Mouse (Mus musculus): ENCODE data around the gene Sept9. TPM values are rescaled to one million over a fixed set of nuclear protein-coding genes. Genes with fewer than 3 reads are reported as not detected.

Gene Sept9
- polyA plus RNA-seq, 1 experiment from 2014 or later = 52.5 TPM

DNA sequence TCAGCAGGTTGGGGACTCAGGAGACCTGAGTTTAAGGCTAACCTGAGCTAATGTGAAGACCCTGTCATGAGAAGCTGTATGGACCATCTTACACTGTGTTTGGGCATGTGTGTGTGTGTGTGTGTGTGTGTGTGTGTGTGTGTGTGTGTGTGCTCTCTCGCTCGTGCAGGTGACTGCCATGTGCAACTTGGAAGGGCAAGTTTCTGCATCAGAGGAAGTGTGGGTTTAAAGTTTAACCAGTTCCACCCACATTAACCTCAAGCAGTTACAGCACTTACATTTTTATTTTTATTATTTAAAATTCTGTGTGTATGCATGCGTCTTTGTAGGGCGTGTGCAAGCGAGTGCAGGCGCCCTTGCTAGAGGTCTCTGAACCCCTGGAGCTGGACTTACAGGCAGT lies 100.3 kb downstream of the Sept9 start:
- Histone ChIP-seq H3K9ac (replicated peaks; ENCODE audit: low read depth) (no peak overlapping the region), H3K4me2 (replicated peaks; ENCODE audit: low read depth, low read length) (no peak overlapping the region), H3K27me3 (replicated peaks; ENCODE audit: insufficient read depth, low read length) (no peaks in the 10 kb centered on the region), H3K36me3 (ENCODE audit: insufficient read depth, low read length) (no peaks in the 10 kb centered on the region), H3K9me3 (ENCODE audit: low read length) (no peaks in the 10 kb centered on the region), H3K4me1 (ENCODE audit: insufficient read depth, low read depth, low read length) (no peaks in the 10 kb centered on the region), H3K4me3 (ENCODE audit: low read depth, low read length) (no peak overlapping the region), H3K27ac (ENCODE audit: low read length) (no peak overlapping the region)
- DNase-seq (ENCODE audit: low spot score) = no peak
- WGBS = 73% methylated on average over 6 of the region's 6 CpGs
- no peak for ATAC-seq
- TF ChIP-seq EP300 (IDR thresholded peaks at IDR 0.05) = no peak
- no peak for TF ChIP-seq CTCF (IDR thresholded peaks at IDR 0.05)

GRCm38 (mm10) chr11:117300809-117301208 lies 101.3 kb downstream of the Sept9 start:
- 92% methylated on average over 4 of the region's 4 CpGs for WGBS
- Histone ChIP-seq H3K9ac (replicated peaks; ENCODE audit: low read depth) (no peak overlapping the region), H3K4me2 (replicated peaks; ENCODE audit: low read depth, low read length) (no peak overlapping the region), H3K4me1 (ENCODE audit: insufficient read depth, low read depth, low read length) (no peaks in the 10 kb centered on the region), H3K4me3 (ENCODE audit: low read depth, low read length) (no peak overlapping the region), H3K36me3 (ENCODE audit: insufficient read depth, low read length) (no peaks in the 10 kb centered on the region), H3K27ac (ENCODE audit: low read length) (no peak overlapping the region), H3K27me3 (replicated peaks; ENCODE audit: insufficient read depth, low read length) (no peaks in the 10 kb centered on the region), H3K9me3 (ENCODE audit: low read length) (no peaks in the 10 kb centered on the region)
- TF ChIP-seq EP300 (IDR thresholded peaks at IDR 0.05) = no peak
- TF ChIP-seq CTCF (IDR thresholded peaks at IDR 0.05) = peak; percentile 62
- ATAC-seq (no peak), DNase-seq (ENCODE audit: low spot score) (no peak)

GRCm38 (mm10) chr11:117301716-117302115 lies 102.3 kb downstream of the Sept9 start:
- TF ChIP-seq EP300 (IDR thresholded peaks at IDR 0.05) (no peak), CTCF (IDR thresholded peaks at IDR 0.05) (no peak)
- no peaks in the 10 kb centered on the region for H3K4me1 ChIP-seq (ENCODE audit: insufficient read depth, low read depth, low read length)
- H3K9me3 ChIP-seq (ENCODE audit: low read length) = no peaks in the 10 kb centered on the region
- H3K4me2 ChIP-seq (replicated peaks; ENCODE audit: low read depth, low read length) = no peak overlapping the region
- DNase-seq (ENCODE audit: low spot score) = no peak
- no peak overlapping the region for H3K9ac ChIP-seq (replicated peaks; ENCODE audit: low read depth)
- no peak for ATAC-seq
- 62% methylated on average over 6 of the region's 6 CpGs for WGBS
- no peak overlapping the region for H3K4me3 ChIP-seq (ENCODE audit: low read depth, low read length)
- H3K27ac ChIP-seq (ENCODE audit: low read length) = no peak overlapping the region
- H3K36me3 ChIP-seq (ENCODE audit: insufficient read depth, low read length) = no peaks in the 10 kb centered on the region
- H3K27me3 ChIP-seq (replicated peaks; ENCODE audit: insufficient read depth, low read length) = no peaks in the 10 kb centered on the region

DNA sequence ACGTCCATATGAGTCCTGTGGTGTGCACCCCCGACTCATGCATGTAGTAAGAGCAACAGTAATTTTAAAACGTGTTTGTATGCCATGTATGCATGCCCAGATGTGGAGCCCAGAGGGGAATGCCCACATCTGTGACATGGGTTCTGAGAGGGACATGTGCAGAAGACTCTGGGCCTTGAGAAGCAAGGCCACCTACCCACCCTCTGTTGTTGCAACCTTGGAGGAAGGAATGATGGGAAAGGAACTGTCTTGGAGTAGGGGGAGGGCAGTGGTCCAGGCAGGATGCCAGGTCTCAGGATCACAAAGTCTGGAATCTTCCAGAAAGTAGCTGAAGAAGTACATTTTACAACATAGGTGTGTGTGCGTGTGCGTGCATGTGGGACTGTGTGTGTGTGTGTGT lies 102.9 kb downstream of the Sept9 start:
- H3K27ac ChIP-seq (ENCODE audit: low read length) = no peak overlapping the region

DNA sequence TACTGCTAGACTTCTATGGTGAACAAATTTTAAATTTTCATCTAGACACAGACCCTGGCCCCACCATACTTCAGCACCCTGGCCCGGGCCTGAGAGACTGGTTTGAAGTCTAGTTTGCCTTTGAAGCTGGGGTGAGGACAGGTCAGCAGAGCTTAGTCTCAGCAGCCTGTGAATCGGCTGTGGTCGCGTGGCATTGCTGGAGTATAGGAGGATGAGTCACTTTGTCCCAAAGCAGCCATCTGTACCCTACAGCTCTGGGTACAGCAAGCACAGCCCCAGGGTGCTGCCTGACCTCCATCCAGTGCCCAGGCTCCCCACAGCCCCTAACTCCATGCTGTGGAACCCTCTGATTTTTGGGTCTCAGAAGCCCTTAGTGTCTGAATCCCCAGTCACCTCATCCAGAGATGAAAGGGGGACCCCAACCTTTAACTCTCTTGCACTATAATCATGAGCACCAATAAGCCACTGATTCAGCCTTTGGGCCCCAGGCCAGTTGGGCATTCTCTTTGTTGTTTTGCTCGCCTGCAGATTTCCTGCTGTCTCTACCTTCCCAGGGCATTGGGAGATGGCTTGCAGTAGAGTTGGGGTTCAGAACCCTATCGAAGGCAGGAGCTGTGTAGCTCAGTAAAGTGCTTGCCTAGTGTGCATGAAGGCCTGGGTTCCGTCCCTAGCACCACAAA lies 106.2 kb downstream of the Sept9 start:
- no peak for TF ChIP-seq EP300 (IDR thresholded peaks at IDR 0.05)
- TF ChIP-seq CTCF (IDR thresholded peaks at IDR 0.05) = no peak
- Histone ChIP-seq H3K36me3 (ENCODE audit: insufficient read depth, low read length) (no peaks in the 10 kb centered on the region), H3K4me2 (replicated peaks; ENCODE audit: low read depth, low read length) (no peak overlapping the region), H3K9me3 (ENCODE audit: low read length) (no peaks in the 10 kb centered on the region), H3K9ac (replicated peaks; ENCODE audit: low read depth) (no peak overlapping the region), H3K27me3 (replicated peaks; ENCODE audit: insufficient read depth, low read length) (no peaks in the 10 kb centered on the region), H3K4me1 (ENCODE audit: insufficient read depth, low read depth, low read length) (peaks cover 17% of the 10 kb centered on the region; the same call in 1 of the 2 replicates), H3K27ac (ENCODE audit: low read length) (no peak overlapping the region), H3K4me3 (ENCODE audit: low read depth, low read length) (no peak overlapping the region)
- 84% methylated on average over 7 of the region's 7 CpGs for WGBS
- ATAC-seq (no peak), DNase-seq (ENCODE audit: low spot score) (no peak)

More for the DNA sequence above, 102.9 kb downstream of the Sept9 start:
- ATAC-seq (no peak), DNase-seq (ENCODE audit: low spot score) (no peak)
- H3K27me3 ChIP-seq (replicated peaks; ENCODE audit: insufficient read depth, low read length) = no peaks in the 10 kb centered on the region
- 82% methylated on average over 5 of the region's 5 CpGs for WGBS
- no peaks in the 10 kb centered on the region for H3K36me3 ChIP-seq (ENCODE audit: insufficient read depth, low read length)
- H3K4me3 ChIP-seq (ENCODE audit: low read depth, low read length) = no peak overlapping the region
- TF ChIP-seq EP300 (IDR thresholded peaks at IDR 0.05) (no peak), CTCF (IDR thresholded peaks at IDR 0.05) (no peak)
- H3K4me2 ChIP-seq (replicated peaks; ENCODE audit: low read depth, low read length) = no peak overlapping the region
- no peaks in the 10 kb centered on the region for H3K4me1 ChIP-seq (ENCODE audit: insufficient read depth, low read depth, low read length)
- H3K9ac ChIP-seq (replicated peaks; ENCODE audit: low read depth) = no peak overlapping the region
- H3K9me3 ChIP-seq (ENCODE audit: low read length) = no peaks in the 10 kb centered on the region

DNA sequence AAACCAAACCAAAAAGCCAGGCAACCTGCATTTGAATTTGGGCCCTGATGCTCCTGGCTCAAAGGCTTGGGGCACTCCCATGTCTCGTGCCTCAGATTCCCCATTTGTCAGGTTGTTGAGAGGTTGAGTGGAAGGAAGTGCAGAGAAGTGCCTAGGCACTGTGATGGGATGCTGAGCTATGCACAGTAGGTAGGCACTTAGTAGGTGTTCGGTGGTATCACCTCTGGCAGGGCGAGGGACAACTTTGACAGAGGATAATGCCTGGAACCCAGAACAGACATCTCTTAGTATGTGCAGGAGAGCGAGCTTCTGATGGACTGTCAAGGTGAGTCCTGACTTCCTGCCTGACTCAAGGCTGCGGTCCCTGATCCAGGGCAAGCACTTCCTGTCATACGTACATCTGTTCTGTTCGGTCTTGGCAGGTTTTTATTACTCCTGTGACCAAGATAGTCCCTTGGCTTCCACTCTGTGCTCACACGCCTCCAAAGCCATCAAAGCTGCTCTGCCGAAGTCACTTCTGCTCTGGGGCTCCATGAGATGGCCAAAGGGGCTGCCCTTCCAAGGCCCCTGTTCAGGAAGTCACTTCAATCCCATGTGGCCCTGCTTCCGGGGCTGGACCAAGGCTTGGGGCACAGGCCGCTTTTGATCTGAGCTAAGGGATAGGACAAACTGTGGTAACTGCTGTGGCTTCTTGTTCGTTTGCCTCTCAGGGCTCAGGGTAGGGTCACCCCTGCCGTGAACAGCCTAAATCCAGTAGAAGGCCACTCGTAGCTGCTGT lies 107.0 kb downstream of the Sept9 start:
- Histone ChIP-seq H3K4me2 (replicated peaks; ENCODE audit: low read depth, low read length) (no peak overlapping the region), H3K4me3 (ENCODE audit: low read depth, low read length) (no peak overlapping the region), H3K27me3 (replicated peaks; ENCODE audit: insufficient read depth, low read length) (no peaks in the 10 kb centered on the region), H3K9ac (replicated peaks; ENCODE audit: low read depth) (no peak overlapping the region), H3K9me3 (ENCODE audit: low read length) (no peaks in the 10 kb centered on the region), H3K27ac (ENCODE audit: low read length) (no peak overlapping the region), H3K36me3 (ENCODE audit: insufficient read depth, low read length) (no peaks in the 10 kb centered on the region), H3K4me1 (ENCODE audit: insufficient read depth, low read depth, low read length) (peaks cover 23% of the 10 kb centered on the region; the same call in 1 of the 2 replicates)
- no peak for TF ChIP-seq EP300 (IDR thresholded peaks at IDR 0.05)
- TF ChIP-seq CTCF (IDR thresholded peaks at IDR 0.05) = no peak
- DNase-seq (ENCODE audit: low spot score) (no peak), ATAC-seq (no peak)
- 52% methylated on average over 14 of the region's 14 CpGs for WGBS
